Mouse (Mus musculus): Measurements from ENCODE around the gene Tspan32. TPM values are rescaled to one million over a fixed set of nuclear protein-coding genes. Genes with fewer than 3 reads are reported as not detected.

Tspan32 gene
- 10 to 100 TPM; 54.2 to 68.9 TPM for total RNA-seq (2023)

GRCm38 (mm10) chr7:143004727-143005343 lies at the start of gene Tspan32:
Tspan32 (plus strand) TSS chr7:143005046.

GRCm38 (mm10) chr7:142968809-142969511 lies 35.9 kb upstream of the Tspan32 start, which contains the start of gene Ascl2:
Ascl2 (minus strand) TSS chr7:142969264.

GRCm38 (mm10) chr7:143052626-143053007 lies 47.8 kb downstream of the Tspan32 start, which contains the start of gene Cd81:
Cd81 (plus strand) TSS chr7:143052739.

GRCm38 (mm10) chr7:143068882-143069591 lies 64.2 kb downstream of the Tspan32 start, which contains the start of gene Tssc4:
Tssc4 (plus strand) TSS chr7:143069249.

Other genes starting within 250 kb of the Tspan32 start
- gene Th, start 73.9 kb upstream of the Tspan32 start, total RNA-seq (2023), result not detected
- 1 to 10 TPM; 2.4 to 2.5 TPM for gene Ascl2, start 35.8 kb upstream of the Tspan32 start, total RNA-seq (2023)
- 10 to 100 TPM; 57.3 to 67.3 TPM for gene Cd81, start 47.7 kb downstream of the Tspan32 start, total RNA-seq (2023)
- gene Tssc4, start 64.2 kb downstream of the Tspan32 start, total RNA-seq (2023), result 10 to 100 TPM; 17.8 to 18.4 TPM
- gene Trpm5, start 89.6 kb downstream of the Tspan32 start, total RNA-seq (2023), result not detected
- not detected for gene Kcnq1, start 101.3 kb downstream of the Tspan32 start, total RNA-seq (2023)

Measured in neutrophil, adult 83 days (primary cell).